Mouse (Mus musculus): ENCODE measurements around the gene Trim14. TPM values are rescaled to one million over a fixed set of nuclear protein-coding genes. Genes with fewer than 3 reads are reported as not detected.

Trim14 gene
- polyA plus RNA-seq, 1 experiment from 2014 or later: 2.2 TPM

GRCm38 (mm10) chr4:46451758-46452480 lies 84.0 kb downstream of the Trim14 start:
- Histone ChIP-seq H3K4me3 (replicated peaks; ENCODE audit: low read length) (peak overlapping the region; percentile 95), H3K9ac (peak overlapping the region; percentile 97), H3K4me2 (replicated peaks) (peak overlapping the region; percentile 82), H3K27ac (peak overlapping the region; percentile 98), H3K36me3 (replicated peaks; ENCODE audit: control insufficient read depth, insufficient read depth) (no peaks in the 10 kb centered on the region), H3K27me3 (ENCODE audit: control insufficient read depth, insufficient read depth, low read length) (no peaks in the 10 kb centered on the region), H3K9me3 (ENCODE audit: control insufficient read depth, low read length) (no peaks in the 10 kb centered on the region), H3K4me1 (replicated peaks; ENCODE audit: control insufficient read depth, insufficient read depth, low read length) (peaks cover 24% of the 10 kb centered on the region)
- DNase-seq (ENCODE audit: low spot score): peak; percentile 77
- WGBS: under 1% methylated on average over 69 of the region's 111 CpGs
- peak; percentile 54 for ATAC-seq (ENCODE audit: low FRiP score)

DNA sequence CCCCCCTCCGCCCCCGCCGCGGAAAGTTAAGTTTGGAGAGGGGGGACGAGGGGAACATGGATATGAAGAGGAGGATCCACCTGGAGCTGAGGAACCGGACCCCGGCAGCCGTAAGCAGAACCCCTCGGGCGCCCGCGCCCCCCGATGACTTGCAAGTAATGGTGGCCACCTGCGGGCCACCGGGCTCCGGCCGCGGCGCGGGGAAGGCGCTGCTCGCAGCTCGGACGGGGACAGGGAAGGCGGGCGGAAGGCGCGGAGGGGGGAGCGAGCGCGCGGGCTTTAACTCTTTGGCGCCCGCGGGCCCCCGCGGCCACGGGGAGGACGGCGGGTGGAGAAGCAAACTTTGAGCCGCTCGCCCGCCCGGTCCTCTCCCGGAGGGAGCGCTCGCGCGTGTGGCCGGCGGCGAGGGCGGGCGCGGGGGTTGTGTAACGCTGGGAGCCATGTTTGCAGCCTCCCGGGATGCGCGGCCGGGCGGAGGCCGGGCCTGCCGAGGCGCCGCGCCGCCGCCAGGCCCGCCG lies 84.6 kb downstream of the Trim14 start:
- peak overlapping the region; percentile 98 for H3K27ac ChIP-seq
- ATAC-seq (ENCODE audit: low FRiP score) (peak; percentile 49), DNase-seq (ENCODE audit: low spot score) (peak; percentile 55)
- H3K9ac ChIP-seq: peak overlapping the region; percentile 97
- H3K9me3 ChIP-seq (ENCODE audit: control insufficient read depth, low read length): no peaks in the 10 kb centered on the region
- H3K36me3 ChIP-seq (replicated peaks; ENCODE audit: control insufficient read depth, insufficient read depth): no peaks in the 10 kb centered on the region
- under 1% methylated on average over 60 of the region's 70 CpGs for WGBS
- peaks cover 24% of the 10 kb centered on the region for H3K4me1 ChIP-seq (replicated peaks; ENCODE audit: control insufficient read depth, insufficient read depth, low read length)
- peak overlapping the region; percentile 82 for H3K4me2 ChIP-seq (replicated peaks)
- peak overlapping the region; percentile 95 for H3K4me3 ChIP-seq (replicated peaks; ENCODE audit: low read length)
- no peaks in the 10 kb centered on the region for H3K27me3 ChIP-seq (ENCODE audit: control insufficient read depth, insufficient read depth, low read length)

GRCm38 (mm10) chr4:46450519-46451131 lies 85.3 kb downstream of the Trim14 start, which contains the start of gene Anp32b:
TSS of gene Anp32b (plus strand) at chr4:46450902.
- peak within 1 kb of the TSS; percentile 97 for H3K9ac ChIP-seq
- peak within 1 kb of the TSS; percentile 82 for H3K4me2 ChIP-seq (replicated peaks)
- ATAC-seq (ENCODE audit: low FRiP score) (peak; percentile 95), DNase-seq (ENCODE audit: low spot score) (peak; percentile 90)
- no peaks in the 10 kb centered on the region for H3K36me3 ChIP-seq (replicated peaks; ENCODE audit: control insufficient read depth, insufficient read depth)
- peak within 1 kb of the TSS; percentile 98 for H3K27ac ChIP-seq
- no peaks in the 10 kb centered on the region for H3K27me3 ChIP-seq (ENCODE audit: control insufficient read depth, insufficient read depth, low read length)
- no peaks in the 10 kb centered on the region for H3K9me3 ChIP-seq (ENCODE audit: control insufficient read depth, low read length)
- H3K4me3 ChIP-seq (replicated peaks; ENCODE audit: low read length): peak within 1 kb of the TSS; percentile 95
- under 1% methylated on average over 58 of the region's 66 CpGs for WGBS
- peaks cover 24% of the 10 kb centered on the region for H3K4me1 ChIP-seq (replicated peaks; ENCODE audit: control insufficient read depth, insufficient read depth, low read length)

DNA sequence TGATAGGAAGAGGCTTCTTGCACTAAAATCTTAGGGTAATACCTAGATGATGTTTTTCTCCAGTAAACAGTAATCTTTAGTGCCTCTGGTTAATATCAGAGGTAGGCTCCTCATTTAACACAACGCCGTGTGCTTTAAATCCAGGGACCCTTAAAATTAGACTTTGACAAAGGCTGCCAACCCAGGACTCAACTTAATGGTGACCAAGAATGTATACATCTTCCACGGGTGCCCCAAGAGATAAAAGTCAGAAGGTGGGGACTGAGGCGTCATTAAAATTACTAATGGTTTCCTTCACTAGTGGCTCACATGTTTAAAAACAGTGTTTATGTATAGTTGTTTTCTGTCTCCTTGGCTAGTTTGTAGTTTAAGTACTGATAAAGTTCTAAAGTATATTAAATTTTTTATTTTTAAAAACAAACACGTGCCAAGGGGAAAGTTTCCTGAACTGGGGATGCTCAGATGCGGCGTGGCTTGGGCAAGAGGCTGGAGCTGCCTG lies 85.9 kb downstream of the Trim14 start:
- no peak for ATAC-seq (ENCODE audit: low FRiP score)
- Histone ChIP-seq H3K4me3 (replicated peaks; ENCODE audit: low read length) (peak overlapping the region; percentile 95), H3K9ac (peak overlapping the region; percentile 97), H3K4me2 (replicated peaks) (peak overlapping the region; percentile 82), H3K9me3 (ENCODE audit: control insufficient read depth, low read length) (no peaks in the 10 kb centered on the region), H3K4me1 (replicated peaks; ENCODE audit: control insufficient read depth, insufficient read depth, low read length) (peaks cover 24% of the 10 kb centered on the region), H3K27me3 (ENCODE audit: control insufficient read depth, insufficient read depth, low read length) (no peaks in the 10 kb centered on the region), H3K27ac (peak overlapping the region; percentile 98), H3K36me3 (replicated peaks; ENCODE audit: control insufficient read depth, insufficient read depth) (no peaks in the 10 kb centered on the region)
- 31% methylated on average over 7 of the region's 7 CpGs for WGBS
- no peak for DNase-seq (ENCODE audit: low spot score)

GRCm38 (mm10) chr4:46448886-46449285 lies 87.1 kb downstream of the Trim14 start:
- Histone ChIP-seq H3K36me3 (replicated peaks; ENCODE audit: control insufficient read depth, insufficient read depth) (no peaks in the 10 kb centered on the region), H3K4me1 (replicated peaks; ENCODE audit: control insufficient read depth, insufficient read depth, low read length) (peaks cover 20% of the 10 kb centered on the region; the same call in 1 of the 2 replicates), H3K27me3 (ENCODE audit: control insufficient read depth, insufficient read depth, low read length) (no peaks in the 10 kb centered on the region), H3K9me3 (ENCODE audit: control insufficient read depth, low read length) (no peaks in the 10 kb centered on the region), H3K27ac (no peak overlapping the region), H3K4me3 (replicated peaks; ENCODE audit: low read length) (no peak overlapping the region), H3K4me2 (replicated peaks) (no peak overlapping the region), H3K9ac (no peak overlapping the region)
- 37% methylated on average over 6 of the region's 6 CpGs for WGBS
- ATAC-seq (ENCODE audit: low FRiP score): no peak
- DNase-seq (ENCODE audit: low spot score): no peak

- Histone ChIP-seq H3K4me3 (replicated peaks; ENCODE audit: low read length) (no peak overlapping the region), H3K9ac (no peak overlapping the region), H3K36me3 (replicated peaks; ENCODE audit: control insufficient read depth, insufficient read depth) (no peaks in the 10 kb centered on the region), H3K4me1 (replicated peaks; ENCODE audit: control insufficient read depth, insufficient read depth, low read length) (peaks cover 9% of the 10 kb centered on the region; the same call in 1 of the 2 replicates), H3K9me3 (ENCODE audit: control insufficient read depth, low read length) (no peaks in the 10 kb centered on the region), H3K27ac (no peak overlapping the region), H3K27me3 (ENCODE audit: control insufficient read depth, insufficient read depth, low read length) (no peaks in the 10 kb centered on the region), H3K4me2 (replicated peaks) (no peak overlapping the region)
- ATAC-seq (ENCODE audit: low FRiP score) (no peak), DNase-seq (ENCODE audit: low spot score) (no peak)
- 79% methylated on average over 1 of the region's 1 CpGs for WGBS
Measured at GRCm38 (mm10) chr4:46447461-46447860, 88.5 kb downstream of the Trim14 start.

DNA sequence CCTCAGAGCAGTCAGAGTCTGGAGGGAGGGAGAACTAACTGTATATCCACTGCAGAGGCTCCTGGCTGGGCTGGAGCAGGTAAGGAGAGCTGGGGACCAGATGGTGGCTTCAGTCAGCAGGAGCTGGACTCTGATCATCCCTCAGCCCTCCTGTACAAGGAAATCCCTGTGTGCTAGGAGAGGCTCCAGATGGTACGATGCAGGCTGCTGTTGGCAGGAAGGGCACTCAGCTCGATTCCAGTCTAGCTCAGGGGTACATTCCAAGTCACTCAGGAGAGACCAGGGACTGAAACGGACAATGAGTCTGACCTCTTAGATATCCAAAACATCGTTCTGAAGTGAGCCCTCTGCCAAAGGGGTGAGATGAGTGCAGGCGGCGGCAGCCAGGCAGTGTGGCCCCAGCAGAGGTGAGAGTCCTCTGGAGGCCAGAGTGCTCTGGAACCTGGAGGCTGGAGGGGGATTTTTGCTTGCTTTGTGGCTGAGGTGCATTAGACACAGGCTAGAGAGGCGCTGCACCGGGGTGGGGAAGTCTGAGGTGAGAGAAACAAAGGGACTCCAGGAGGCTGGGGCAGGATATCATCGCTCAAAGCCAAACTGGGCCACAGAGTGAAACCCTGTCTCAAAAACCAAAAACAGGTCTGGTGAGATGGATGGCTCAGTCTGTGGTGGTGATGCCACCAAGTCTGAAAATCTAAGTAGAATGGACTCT lies 90.5 kb downstream of the Trim14 start:
- Histone ChIP-seq H3K9me3 (ENCODE audit: control insufficient read depth, low read length) (no peaks in the 10 kb centered on the region), H3K9ac (no peak overlapping the region), H3K4me2 (replicated peaks) (no peak overlapping the region), H3K4me1 (replicated peaks; ENCODE audit: control insufficient read depth, insufficient read depth, low read length) (0 out of 2 replicates have a peak, but pooled peaks cover 6% of the 10 kb centered on the region), H3K27me3 (ENCODE audit: control insufficient read depth, insufficient read depth, low read length) (no peaks in the 10 kb centered on the region), H3K27ac (0 out of 2 replicates have a peak overlapping the region, but pooled peaks have one; percentile 5), H3K36me3 (replicated peaks; ENCODE audit: control insufficient read depth, insufficient read depth) (no peaks in the 10 kb centered on the region), H3K4me3 (replicated peaks; ENCODE audit: low read length) (no peak overlapping the region)
- ATAC-seq (ENCODE audit: low FRiP score): no peak
- 51% methylated on average over 9 of the region's 9 CpGs for WGBS
- no peak for DNase-seq (ENCODE audit: low spot score)
